ENCODE assay signal across 13 mouse cellular contexts in genomic region chr7:97208811-97209549, GRCm38 (mm10).
DNase-seq lines count a peak whose midpoint lies in the region; ATAC-seq and TF ChIP-seq lines count a peak whose summit lies in the region.
"Had no signal": no experiment of that assay in that cellular context is flagged by ENCODE, and none has a peak within 500 bp of the region (broad histone marks: within the 10 kb centered on the region; RNA-seq: fewer than 3 reads in every experiment).

No protein-coding gene starts in this region.

- no peak overlapping the region for H3K4me3 ChIP-seq in kidney, adult 2 months (ENCODE audit: insufficient read depth, low read depth, low read length)
- H3K4me3 ChIP-seq in heart, embryonic 15.5 days, result no peak overlapping the region
- H3K4me3 ChIP-seq: embryonic facial prominence, embryonic 12.5 days; forebrain, embryonic 10.5 days had no signal

- no peak overlapping the region for H3K4me2 ChIP-seq in heart, embryonic 15.5 days
- H3K4me2 ChIP-seq: embryonic facial prominence, embryonic 12.5 days had no signal

- H3K4me1 ChIP-seq in kidney, adult 2 months (ENCODE audit: control insufficient read depth, insufficient read depth, low read length), result peaks cover 3% of the 10 kb centered on the region; the same call in 1 of the 2 replicates
- peaks cover 16% of the 10 kb centered on the region for H3K4me1 ChIP-seq in heart, embryonic 15.5 days (replicated peaks)
- H3K4me1 ChIP-seq: embryonic facial prominence, embryonic 12.5 days; forebrain, embryonic 10.5 days had no signal

- no peak overlapping the region for H3K9ac ChIP-seq in heart, embryonic 15.5 days
- H3K9ac ChIP-seq: embryonic facial prominence, embryonic 12.5 days had no signal

- H3K36me3 ChIP-seq in kidney, adult 2 months (ENCODE audit: control insufficient read depth, insufficient read depth, low read length), result no peaks in the 10 kb centered on the region
- no peaks in the 10 kb centered on the region for H3K36me3 ChIP-seq in heart, embryonic 15.5 days
- H3K36me3 ChIP-seq: embryonic facial prominence, embryonic 12.5 days; forebrain, embryonic 10.5 days had no signal

- H3K27me3 ChIP-seq in kidney, adult 2 months (replicated peaks; ENCODE audit: control insufficient read depth, insufficient read depth, low read length), result no peaks in the 10 kb centered on the region
- H3K27me3 ChIP-seq in heart, embryonic 15.5 days, result no peaks in the 10 kb centered on the region
- H3K27me3 ChIP-seq: embryonic facial prominence, embryonic 12.5 days; Patski had no signal

- ATAC-seq in heart, embryonic 15.5 days (replicated peaks; ENCODE audit: insufficient number of reproducible peaks, insufficient read depth, low FRiP score, low read depth), result 0 out of 2 replicates have a peak, but pooled peaks have one; percentile 60
- 0 out of 2 replicates have a peak, but pooled peaks have one; percentile 10 for ATAC-seq in megakaryocyte progenitor cell, adult 5-6 weeks (replicated peaks; ENCODE audit: poor library complexity)
- ATAC-seq: Patski had no signal

- no peak for TF ChIP-seq CTCF in kidney, adult 2 months (conservative IDR thresholded peaks at IDR 0.05; ENCODE audit: insufficient read depth, insufficient read length, low read depth, low read length)

- peak; percentile 46 for DNase-seq in kidney, adult 2 months
- DNase-seq in kidney, postnatal 4 days, result no peak
- peak; percentile 1 for DNase-seq in ZHBTc4 (ENCODE audit: low read depth, low spot score)
- DNase-seq in adrenal gland, postnatal 14 days, result no peak
- no peak for DNase-seq in gastrocnemius, postnatal 10 days
- DNase-seq: cerebellum, postnatal 36 days; midbrain, embryonic 14.5 days; thymus, adult 18-20 months had no signal

- no peaks in the 10 kb centered on the region for H3K9me3 ChIP-seq in heart, embryonic 15.5 days (replicated peaks)
- H3K9me3 ChIP-seq: embryonic facial prominence, embryonic 12.5 days; forebrain, embryonic 10.5 days had no signal

- no peak overlapping the region for H3K27ac ChIP-seq in kidney, adult 2 months (ENCODE audit: insufficient read depth, low read depth, low read length)
- peak overlapping the region; percentile 53 for H3K27ac ChIP-seq in heart, embryonic 15.5 days
- H3K27ac ChIP-seq: embryonic facial prominence, embryonic 12.5 days; forebrain, embryonic 10.5 days had no signal

- 61% methylated on average over 1 of the region's 1 CpGs for WGBS in kidney, adult 2 months
- WGBS in heart, embryonic 15.5 days, result 41% methylated on average over 1 of the region's 1 CpGs

- no peak for TF ChIP-seq POLR2A in kidney, adult 2 months (IDR thresholded peaks at IDR 0.05; ENCODE audit: low read depth, low read length)

Comparison
In these comparisons a context has a peak if more than half of its experiments do, and no peak if none do; other contexts are left out.
1. DNase-seq: peak in kidney, adult 2 months (single experiment) and ZHBTc4 (single experiment); none in kidney, postnatal 4 days (0 of 2), adrenal gland, postnatal 14 days (single experiment) and gastrocnemius, postnatal 10 days (single experiment).